Mouse (Mus musculus): Measurements from ENCODE around the gene Hist1h4i. TPM values are rescaled to one million over a fixed set of nuclear protein-coding genes. Genes with fewer than 3 reads are reported as not detected.

The Hist1h4i gene
- 9.8 and 12.4 TPM in 2 replicates for polyA plus RNA-seq (2012; rRNA removed)

GRCm38 (mm10) chr13:22041142-22041536 is at the start of gene Hist1h4i:
TSS of gene Hist1h4i (minus strand) at chr13:22041362.

GRCm38 (mm10) chr13:22084140-22084539 is 43.0 kb upstream of the Hist1h4i start, which contains the start of gene Vmn1r188:
TSS of gene Vmn1r188 (plus strand) at chr13:22084440.

GRCm38 (mm10) chr13:22042568-22043502 is 1.7 kb upstream of the Hist1h4i start, which contains the start of the genes Hist1h2ag and Hist1h2bj:
TSS of gene Hist1h2ag (minus strand) at chr13:22042944.
TSS of gene Hist1h2bj (plus strand) at chr13:22043214.

GRCm38 (mm10) chr13:22035267-22036148 is 5.7 kb downstream of the Hist1h4i start, which contains the start of the genes Hist1h2ah and Hist1h2bk:
TSS of gene Hist1h2ah (minus strand) at chr13:22035568.
TSS of gene Hist1h2bk (plus strand) at chr13:22035870.

GRCm38 (mm10) chr13:22009642-22010041 is 31.5 kb downstream of the Hist1h4i start, which contains the start of gene Prss16:
TSS of gene Prss16 (minus strand) at chr13:22009742.

Other genes with a start within 250 kb of the Hist1h4i start
- 28.9 and 46.9 TPM in 2 replicates for gene Hist1h2bq, start 231.2 kb downstream of the Hist1h4i start, polyA plus RNA-seq (2012; rRNA removed)
- gene Hist1h2ao, start 230.9 kb downstream of the Hist1h4i start, polyA plus RNA-seq (2012; rRNA removed): not detected in 2 replicates
- not detected in 2 replicates for gene Hist1h4m, start 229.6 kb downstream of the Hist1h4i start, polyA plus RNA-seq (2012; rRNA removed)
- 30.0 and 31.2 TPM in 2 replicates for gene Hist1h4n, start 209.2 kb downstream of the Hist1h4i start, polyA plus RNA-seq (2012; rRNA removed)
- gene Hist1h2ap, start 207.9 kb downstream of the Hist1h4i start, polyA plus RNA-seq (2012; rRNA removed): 1,050 and 1,797 TPM in 2 replicates
- gene Hist1h2br, start 207.6 kb downstream of the Hist1h4i start, polyA plus RNA-seq (2012; rRNA removed): 23.0 and 38.8 TPM in 2 replicates
- 3.0 and 4.7 TPM in 2 replicates for gene Zfp184, start 96.3 kb downstream of the Hist1h4i start, polyA plus RNA-seq (2012; rRNA removed)
- not detected in 2 replicates for gene Pom121l2, start 60.2 kb downstream of the Hist1h4i start, polyA plus RNA-seq (2012; rRNA removed)
- 0.15 and 0.25 TPM in 2 replicates for gene Prss16, start 31.6 kb downstream of the Hist1h4i start, polyA plus RNA-seq (2012; rRNA removed)
- 56.4 and 124 TPM in 2 replicates for gene Hist1h2ah, start 5.8 kb downstream of the Hist1h4i start, polyA plus RNA-seq (2012; rRNA removed)
- 30.5 and 38.9 TPM in 2 replicates for gene Hist1h2bk, start 5.5 kb downstream of the Hist1h4i start, polyA plus RNA-seq (2012; rRNA removed)
- 15.5 and 16.5 TPM in 2 replicates for gene Hist1h2ag, start 1.6 kb upstream of the Hist1h4i start, polyA plus RNA-seq (2012; rRNA removed)
- 16.9 and 22.8 TPM in 2 replicates for gene Hist1h2bj, start 1.9 kb upstream of the Hist1h4i start, polyA plus RNA-seq (2012; rRNA removed)
- not detected in 2 replicates for gene Vmn1r188, start 43.1 kb upstream of the Hist1h4i start, polyA plus RNA-seq (2012; rRNA removed)
- gene Vmn1r189, start 64.5 kb upstream of the Hist1h4i start, polyA plus RNA-seq (2012; rRNA removed): not detected in 2 replicates
- not detected in 2 replicates for gene Vmn1r191, start 142.6 kb upstream of the Hist1h4i start, polyA plus RNA-seq (2012; rRNA removed)
- gene Vmn1r192, start 149.8 kb upstream of the Hist1h4i start, polyA plus RNA-seq (2012; rRNA removed): not detected in 2 replicates
- not detected in 2 replicates for gene Vmn1r193, start 181.8 kb upstream of the Hist1h4i start, polyA plus RNA-seq (2012; rRNA removed)
- gene Vmn1r194, start 202.9 kb upstream of the Hist1h4i start, polyA plus RNA-seq (2012; rRNA removed): not detected in 2 replicates
- not detected in 2 replicates for gene Vmn1r195, start 229.2 kb upstream of the Hist1h4i start, polyA plus RNA-seq (2012; rRNA removed)
- gene Vmn1r196, start 248.6 kb upstream of the Hist1h4i start, polyA plus RNA-seq (2012; rRNA removed): not detected in 2 replicates

Data from ovary, adult 2 months (tissue).